Mouse (Mus musculus) stomach, embryonic 15.5 days (tissue): ENCODE measurements around the gene Sass6. TPM values are rescaled to one million over a fixed set of nuclear protein-coding genes. Genes with fewer than 3 reads are reported as not detected.

Experiments used
- ATAC-seq: fragments of 200-750 bp; cut with Nextera tagmentation; 2 replicates; pipeline ENCODE4 v1.8.0; 2017; ENCODE audit warnings: low read depth, moderate number of reproducible peaks, moderate TSS enrichment; ENCODE audit not compliant: insufficient read depth, low FRiP score
- H3K27ac ChIP-seq: fragments of 300-500 bp; sonication (generic); 2 replicates; pipeline ENCODE4 v1.5.1; 2015; ENCODE audit warnings: mild to moderate bottlenecking, inconsistent platforms
- H3K27me3 ChIP-seq: fragments of 300-500 bp; sonication (generic); replicated peaks from 2 replicates; pipeline ENCODE4 v1.6.1; 2015; ENCODE audit warnings: inconsistent platforms
- H3K36me3 ChIP-seq: fragments of 300-500 bp; sonication (generic); 2 replicates; pipeline ENCODE4 v1.6.1; 2015; ENCODE audit warnings: inconsistent platforms
- H3K4me1 ChIP-seq: fragments of 300-500 bp; sonication (generic); 2 replicates; pipeline ENCODE4 v1.6.1; 2015; ENCODE audit warnings: inconsistent platforms
- H3K4me2 ChIP-seq: fragments of 300-500 bp; sonication (generic); 2 replicates; pipeline ENCODE4 v1.6.1; 2015; ENCODE audit warnings: mild to moderate bottlenecking, inconsistent platforms
- H3K4me3 ChIP-seq: fragments of 300-500 bp; sonication (generic); replicated peaks from 2 replicates; pipeline ENCODE4 v1.5.1; 2015; ENCODE audit warnings: inconsistent platforms
- H3K9ac ChIP-seq: fragments of 300-500 bp; sonication (generic); 2 replicates; pipeline ENCODE4 v1.6.1; 2015; ENCODE audit warnings: inconsistent platforms
- H3K9me3 ChIP-seq: fragments of 300-500 bp; sonication (generic); 2 replicates; pipeline ENCODE4 v1.6.1; 2016; ENCODE audit warnings: inconsistent platforms
- WGBS: fragments of 180-500 bp; shearing (Covaris S2); methylation state at CpG from one replicate; pipeline ENCODE4 v1.1.7; 2015; 5-methylcytosine and 5-hydroxymethylcytosine counted together
- polyA plus RNA-seq: library from polyadenylated mRNA; unstranded; fragments of >200 nt; fragmentation: Nextera tagmentation; extraction: Ambion mirVana; gene quantifications from 2 replicates; pipeline ENCODE4 v1.2.1, GENCODE M21; 2015

Gene Sass6
- polyA plus RNA-seq, 1 experiment from 2014 or later, result 20.5 TPM

DNA sequence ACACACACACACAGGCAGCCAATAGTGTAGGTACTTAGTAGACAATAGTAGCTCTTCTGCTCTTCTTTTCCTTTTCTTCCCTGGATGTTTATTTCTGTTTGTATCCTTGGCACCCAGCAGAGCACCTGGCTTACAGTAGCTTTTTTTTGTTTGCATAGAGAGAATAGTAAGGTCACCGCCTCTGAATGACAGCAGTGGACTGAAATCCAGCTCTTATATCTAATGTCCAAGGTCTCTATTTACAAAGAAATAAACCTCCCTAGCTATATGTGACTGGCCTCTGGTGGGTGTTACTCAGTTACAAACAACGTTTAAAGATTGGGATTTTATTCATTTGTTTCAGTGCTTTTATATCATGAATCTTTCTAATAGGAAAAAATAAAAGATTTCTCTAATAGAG is 4.9 kb downstream of the Sass6 start:
- H3K27me3 ChIP-seq, result no peaks in the 10 kb centered on the region
- 69% methylated on average over 2 of the region's 2 CpGs for WGBS
- ATAC-seq, result no peak

DNA sequence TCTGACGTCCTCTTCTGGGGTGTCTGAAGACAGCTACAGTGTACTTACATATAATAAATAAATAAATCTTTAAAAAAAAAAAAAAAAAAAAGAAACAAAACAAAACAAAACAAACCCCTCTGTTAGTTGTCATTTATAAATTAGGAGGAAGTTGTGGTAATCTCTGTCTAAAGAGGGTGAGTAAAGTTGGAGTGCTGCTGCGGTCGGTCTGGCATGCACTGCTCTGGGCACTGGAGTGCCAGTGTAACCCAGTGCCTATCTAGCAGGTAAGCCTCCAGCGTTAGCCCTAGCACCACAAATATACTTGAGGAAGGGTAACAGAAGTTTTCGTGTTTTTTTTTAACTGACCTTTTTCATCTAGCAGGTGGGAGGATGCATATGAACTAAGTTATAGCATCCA is 6.2 kb downstream of the Sass6 start:
- H3K4me3 ChIP-seq, result no peak overlapping the region
- WGBS, result 86% methylated on average over 5 of the region's 5 CpGs
- no peak for ATAC-seq
- H3K27ac ChIP-seq, result no peak overlapping the region
- no peaks in the 10 kb centered on the region for H3K9me3 ChIP-seq
- no peaks in the 10 kb centered on the region for H3K4me1 ChIP-seq
- no peak overlapping the region for H3K9ac ChIP-seq
- no peaks in the 10 kb centered on the region for H3K27me3 ChIP-seq
- H3K36me3 ChIP-seq, result no peaks in the 10 kb centered on the region
- H3K4me2 ChIP-seq, result no peak overlapping the region

More for the DNA sequence above, 4.9 kb downstream of the Sass6 start:
- Histone ChIP-seq H3K9me3 (no peaks in the 10 kb centered on the region), H3K4me1 (no peaks in the 10 kb centered on the region), H3K4me3 (no peak overlapping the region), H3K36me3 (no peaks in the 10 kb centered on the region), H3K27ac (no peak overlapping the region), H3K4me2 (no peak overlapping the region), H3K9ac (no peak overlapping the region)

DNA sequence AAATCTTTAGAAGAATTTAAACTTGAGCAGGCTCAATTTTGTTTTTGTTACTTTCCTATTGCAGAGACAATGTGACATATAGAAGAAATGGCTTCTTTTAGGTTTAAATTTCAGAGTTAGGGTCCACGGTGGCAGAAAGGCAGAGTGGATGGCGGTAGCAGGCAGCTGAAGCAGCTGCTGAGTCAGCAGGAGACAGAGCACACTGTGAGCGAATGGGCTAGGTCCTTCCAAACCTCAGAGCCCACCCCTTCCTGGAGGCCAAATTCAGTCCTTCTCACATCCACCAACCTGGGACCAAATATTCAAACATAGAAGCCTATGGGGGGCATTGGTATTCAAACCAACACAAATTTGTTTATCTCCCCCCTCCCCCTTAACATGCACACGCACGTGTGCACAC is 7.0 kb downstream of the Sass6 start:
- Histone ChIP-seq H3K4me2 (no peak overlapping the region), H3K9me3 (no peaks in the 10 kb centered on the region), H3K36me3 (no peaks in the 10 kb centered on the region), H3K27ac (no peak overlapping the region), H3K27me3 (no peaks in the 10 kb centered on the region), H3K4me3 (no peak overlapping the region), H3K9ac (no peak overlapping the region), H3K4me1 (no peaks in the 10 kb centered on the region)
- whole genome bisulfite sequencing, result 91% methylated on average over 5 of the region's 5 CpGs
- ATAC-seq, result no peak

DNA sequence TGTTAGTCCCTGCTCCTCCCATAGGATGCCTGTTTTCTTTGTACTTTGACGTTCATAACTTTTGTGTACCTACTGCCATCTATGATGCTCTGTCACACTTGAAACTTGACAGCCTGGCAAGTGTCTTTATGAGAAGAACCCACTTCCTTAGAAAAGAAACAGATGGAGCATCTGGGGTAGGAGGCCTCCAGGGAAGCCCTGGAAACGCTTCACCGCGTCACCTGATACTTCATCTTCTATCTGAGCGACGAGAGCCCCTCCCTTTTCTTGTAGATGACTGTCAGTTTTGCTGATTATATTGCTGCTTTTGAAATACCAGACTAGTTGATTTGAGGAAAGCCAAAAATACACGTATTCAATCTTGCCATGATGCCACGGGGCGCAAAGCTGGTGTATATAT is 9.8 kb downstream of the Sass6 start:
- Histone ChIP-seq H3K4me3 (no peak overlapping the region), H3K4me2 (no peak overlapping the region), H3K9me3 (no peaks in the 10 kb centered on the region), H3K4me1 (no peaks in the 10 kb centered on the region), H3K36me3 (no peaks in the 10 kb centered on the region), H3K9ac (no peak overlapping the region), H3K27me3 (no peaks in the 10 kb centered on the region), H3K27ac (no peak overlapping the region)
- ATAC-seq, result no peak
- 79% methylated on average over 9 of the region's 9 CpGs for WGBS

DNA sequence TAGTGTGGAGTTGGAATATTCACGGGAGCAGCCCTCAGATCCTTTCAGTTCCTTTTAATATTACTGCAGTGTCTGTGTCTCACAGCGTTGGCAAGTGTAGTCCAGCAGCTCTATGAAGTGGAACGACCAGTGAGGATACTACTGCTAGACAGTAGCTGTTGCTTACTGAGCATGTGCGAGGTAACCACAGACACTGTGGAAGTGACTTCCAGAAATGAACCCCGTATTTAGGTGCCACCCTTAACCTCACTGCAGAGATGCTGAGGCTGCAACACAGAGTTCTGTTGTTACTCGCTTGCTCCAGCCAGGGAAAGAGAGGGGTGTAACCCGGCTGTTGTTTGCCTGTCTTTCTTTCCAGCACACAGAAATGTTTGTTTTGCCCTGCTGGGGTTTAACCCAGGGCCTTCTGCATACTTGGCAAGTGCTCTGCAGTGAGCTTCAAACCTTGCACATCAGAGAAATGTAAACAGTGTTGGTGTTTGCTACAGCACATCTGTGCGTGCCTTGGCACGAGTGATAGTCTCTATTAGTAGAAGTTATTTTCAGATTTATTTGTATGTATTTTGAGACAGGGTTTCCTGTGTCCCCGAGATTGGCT is 19.6 kb downstream of the Sass6 start, which contains the start of gene Trmt13:
Trmt13 (minus strand) TSS at position 293 of the 598 bp plus-strand sequence.
- Histone ChIP-seq H3K4me3 (no peak within 1 kb of the TSS), H3K9ac (no peak within 1 kb of the TSS), H3K27me3 (no peaks in the 10 kb centered on the region), H3K9me3 (no peaks in the 10 kb centered on the region), H3K36me3 (0 out of 2 replicates have a peak, but pooled peaks cover 13% of the 10 kb centered on the region), H3K4me2 (no peak within 1 kb of the TSS), H3K27ac (no peak within 1 kb of the TSS), H3K4me1 (no peaks in the 10 kb centered on the region)
- ATAC-seq, result peak; percentile 70; the same call in 1 of the 2 replicates
- 56% methylated on average over 10 of the region's 10 CpGs for WGBS

DNA sequence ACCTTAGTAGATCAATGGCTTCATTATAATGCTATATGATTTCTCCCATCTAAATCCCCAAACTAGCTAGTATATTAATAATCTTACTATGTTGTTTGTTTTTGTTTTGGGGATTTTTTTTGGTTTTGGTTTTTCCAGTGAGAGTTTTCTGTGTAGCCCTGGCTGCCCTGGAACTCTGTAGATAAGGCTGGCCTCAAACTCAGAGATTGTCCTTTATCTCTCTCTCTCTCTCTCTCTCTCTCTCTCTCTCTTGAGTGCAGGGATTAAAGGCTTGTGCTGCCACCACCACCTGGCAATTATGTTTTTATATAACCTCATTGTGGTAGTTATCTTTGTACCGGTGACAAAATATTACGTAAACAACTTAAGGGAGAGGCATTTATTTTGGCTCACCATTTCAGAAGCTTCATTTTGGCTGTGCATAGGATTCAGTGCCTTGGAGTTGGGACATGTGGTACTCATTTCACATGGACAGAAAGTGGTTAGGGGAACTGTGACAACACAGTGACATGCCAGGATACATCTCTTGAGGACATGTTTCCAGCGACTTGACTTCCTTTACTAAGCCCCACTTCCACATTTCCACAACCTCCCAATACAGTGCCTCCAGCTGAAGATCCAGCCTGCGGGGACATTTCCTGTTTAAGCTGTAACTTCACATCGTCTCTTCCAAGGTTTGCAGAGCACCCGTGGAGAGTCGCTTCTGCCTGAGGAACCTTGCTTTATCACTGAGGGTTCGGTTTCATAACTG is 20.7 kb downstream of the Sass6 start:
- H3K4me2 ChIP-seq, result no peak overlapping the region
- H3K4me1 ChIP-seq, result no peaks in the 10 kb centered on the region
- peaks cover 13% of the 10 kb centered on the region; the same call in 1 of the 2 replicates for H3K36me3 ChIP-seq
- no peaks in the 10 kb centered on the region for H3K27me3 ChIP-seq
- ATAC-seq, result no peak
- no peaks in the 10 kb centered on the region for H3K9me3 ChIP-seq
- no peak overlapping the region for H3K27ac ChIP-seq
- H3K9ac ChIP-seq, result no peak overlapping the region
- 84% methylated on average over 8 of the region's 8 CpGs for WGBS
- no peak overlapping the region for H3K4me3 ChIP-seq

DNA sequence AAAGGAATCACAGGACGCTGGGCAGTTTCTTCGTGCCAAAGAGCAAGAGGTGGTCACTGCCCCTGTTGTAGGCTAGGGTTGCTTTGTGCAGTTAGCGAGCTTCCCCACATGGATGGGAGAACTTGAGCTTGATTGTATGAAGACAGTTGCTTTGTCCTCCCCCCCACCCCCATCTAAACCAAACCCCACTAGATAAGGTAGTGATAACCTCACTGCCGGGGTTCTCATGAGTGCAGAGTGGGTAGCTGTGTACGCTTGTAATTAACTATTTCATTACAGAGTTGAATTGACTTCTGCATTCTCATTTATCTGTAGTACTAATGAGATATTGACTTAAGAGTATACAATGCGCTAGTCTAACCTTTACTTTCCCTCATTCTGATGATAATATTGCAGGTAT is 24.1 kb downstream of the Sass6 start:
- H3K9ac ChIP-seq, result no peak overlapping the region
- ATAC-seq, result no peak
- H3K4me2 ChIP-seq, result no peak overlapping the region
- no peak overlapping the region for H3K4me3 ChIP-seq
- WGBS, result 61% methylated on average over 6 of the region's 6 CpGs
- no peaks in the 10 kb centered on the region for H3K4me1 ChIP-seq
- H3K9me3 ChIP-seq, result no peaks in the 10 kb centered on the region
- no peaks in the 10 kb centered on the region for H3K27me3 ChIP-seq
- peaks cover 26% of the 10 kb centered on the region; the same call in 1 of the 2 replicates for H3K36me3 ChIP-seq
- no peak overlapping the region for H3K27ac ChIP-seq

DNA sequence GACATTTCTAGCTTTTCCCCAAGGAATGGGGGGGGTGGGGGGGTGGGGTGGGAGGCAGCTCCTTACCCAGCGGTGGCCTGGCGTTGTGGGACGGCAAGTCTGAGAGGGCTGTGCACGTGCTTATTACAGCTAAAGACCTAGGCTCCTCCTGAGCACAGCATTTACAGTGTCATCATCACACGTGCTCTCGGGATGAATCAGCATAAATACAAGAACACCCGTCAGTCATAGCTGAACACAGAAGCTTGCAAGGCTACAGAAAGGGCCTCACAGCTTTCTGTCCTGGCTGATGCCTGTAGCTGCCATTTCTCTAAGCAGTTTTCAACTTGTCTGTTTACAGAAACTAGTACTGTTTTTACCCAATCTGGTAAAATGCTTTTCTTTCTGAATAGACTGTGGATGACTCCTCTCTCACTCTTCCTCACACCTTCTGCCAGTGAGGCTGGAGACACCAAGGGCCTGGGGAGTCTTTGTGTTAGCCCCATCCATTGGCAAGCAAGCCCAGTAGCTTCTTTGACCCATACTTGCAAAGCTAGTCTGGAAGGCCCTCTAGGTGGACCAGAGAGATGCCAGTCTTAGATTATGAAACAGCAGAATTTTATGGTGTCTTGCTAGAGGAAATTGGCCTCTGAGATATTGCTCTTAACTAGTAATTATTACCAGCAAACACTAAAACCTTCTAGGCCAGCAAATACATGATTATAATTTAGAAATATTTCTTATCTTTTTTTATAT is 26.0 kb downstream of the Sass6 start:
- H3K4me1 ChIP-seq, result no peaks in the 10 kb centered on the region
- H3K4me2 ChIP-seq, result no peak overlapping the region
- 89% methylated on average over 7 of the region's 7 CpGs for WGBS
- H3K4me3 ChIP-seq, result no peak overlapping the region
- no peak overlapping the region for H3K27ac ChIP-seq
- H3K27me3 ChIP-seq, result no peaks in the 10 kb centered on the region
- peaks cover 22% of the 10 kb centered on the region; the same call in 1 of the 2 replicates for H3K36me3 ChIP-seq
- no peaks in the 10 kb centered on the region for H3K9me3 ChIP-seq
- H3K9ac ChIP-seq, result no peak overlapping the region
- ATAC-seq, result no peak

DNA sequence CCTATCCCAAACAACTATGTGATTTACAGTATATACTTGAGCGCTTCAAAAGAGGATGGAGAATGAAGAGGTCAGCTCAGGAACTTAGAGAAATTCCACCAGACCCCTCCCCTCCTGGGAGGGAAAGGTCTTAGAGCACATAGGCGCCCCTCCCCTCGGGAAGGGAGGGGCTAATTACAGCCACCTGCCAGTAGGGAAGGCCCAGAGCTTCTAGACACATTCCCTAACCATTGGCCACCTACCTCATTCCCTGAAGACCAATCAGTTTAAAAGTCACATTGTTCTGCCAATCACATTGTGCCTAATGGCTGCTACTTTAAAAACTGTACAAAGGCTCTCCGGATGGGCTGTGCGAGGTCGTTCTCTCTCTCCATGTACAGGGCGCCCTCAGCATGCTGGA is 27.9 kb downstream of the Sass6 start:
- no peak overlapping the region for H3K4me3 ChIP-seq
- H3K4me2 ChIP-seq, result no peak overlapping the region
- no peaks in the 10 kb centered on the region for H3K27me3 ChIP-seq
- WGBS, result 93% methylated on average over 7 of the region's 7 CpGs
- H3K27ac ChIP-seq, result no peak overlapping the region
- H3K9me3 ChIP-seq, result no peaks in the 10 kb centered on the region
- no peaks in the 10 kb centered on the region for H3K4me1 ChIP-seq
- peaks cover 22% of the 10 kb centered on the region; the same call in 1 of the 2 replicates for H3K36me3 ChIP-seq
- no peak for ATAC-seq
- no peak overlapping the region for H3K9ac ChIP-seq

DNA sequence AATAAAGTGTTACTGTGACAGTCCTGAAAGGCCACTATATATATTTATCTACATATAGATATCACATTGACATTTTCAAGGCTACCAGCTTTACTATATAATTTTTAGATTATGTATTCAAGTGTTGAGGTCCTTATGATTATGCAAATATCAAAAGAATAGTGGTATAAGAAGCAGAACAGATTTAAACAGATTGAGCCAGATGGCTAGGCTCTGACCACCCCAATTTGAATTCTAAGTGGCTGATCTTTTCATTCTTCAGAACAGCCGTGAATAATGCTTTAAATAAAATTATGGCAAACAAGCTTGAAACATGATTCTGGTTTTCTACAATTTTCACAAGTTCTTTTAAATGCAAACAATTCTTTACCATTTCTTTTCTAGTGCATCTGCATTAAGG is 36.7 kb downstream of the Sass6 start:
- no peak for ATAC-seq
- no peak overlapping the region for H3K27ac ChIP-seq

DNA sequence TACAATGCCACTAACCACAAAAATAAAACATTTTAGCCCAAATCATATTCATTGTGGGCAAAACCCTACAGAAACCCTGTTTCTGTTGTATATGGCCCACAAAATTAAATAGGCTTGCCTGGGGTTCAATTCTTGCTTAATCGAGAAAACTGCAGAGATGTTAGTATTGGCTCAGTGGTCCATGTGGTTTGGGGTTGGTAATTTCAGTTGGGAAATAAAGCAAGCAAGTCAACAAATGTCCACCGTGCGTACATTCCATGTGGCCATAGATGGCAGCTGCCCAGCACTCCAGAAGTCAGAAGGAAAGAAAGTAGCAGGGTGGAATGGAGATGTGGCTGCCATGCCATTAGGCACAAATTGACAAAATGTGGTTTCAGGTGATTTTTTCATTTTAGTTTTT is 38.2 kb downstream of the Sass6 start:
- Histone ChIP-seq H3K4me1 (no peaks in the 10 kb centered on the region), H3K4me2 (no peak overlapping the region), H3K9me3 (no peaks in the 10 kb centered on the region), H3K27me3 (no peaks in the 10 kb centered on the region), H3K4me3 (no peak overlapping the region), H3K36me3 (peaks cover 41% of the 10 kb centered on the region), H3K27ac (no peak overlapping the region), H3K9ac (no peak overlapping the region)
- WGBS, result 93% methylated on average over 3 of the region's 3 CpGs
- no peak for ATAC-seq

More for the DNA sequence above, 36.7 kb downstream of the Sass6 start:
- 68% methylated on average over 1 of the region's 1 CpGs for WGBS
- H3K4me2 ChIP-seq, result no peak overlapping the region
- H3K4me1 ChIP-seq, result no peaks in the 10 kb centered on the region
- no peak overlapping the region for H3K4me3 ChIP-seq
- H3K27me3 ChIP-seq, result no peaks in the 10 kb centered on the region
- H3K9ac ChIP-seq, result no peak overlapping the region
- H3K36me3 ChIP-seq, result peaks cover 37% of the 10 kb centered on the region
- H3K9me3 ChIP-seq, result no peaks in the 10 kb centered on the region

DNA sequence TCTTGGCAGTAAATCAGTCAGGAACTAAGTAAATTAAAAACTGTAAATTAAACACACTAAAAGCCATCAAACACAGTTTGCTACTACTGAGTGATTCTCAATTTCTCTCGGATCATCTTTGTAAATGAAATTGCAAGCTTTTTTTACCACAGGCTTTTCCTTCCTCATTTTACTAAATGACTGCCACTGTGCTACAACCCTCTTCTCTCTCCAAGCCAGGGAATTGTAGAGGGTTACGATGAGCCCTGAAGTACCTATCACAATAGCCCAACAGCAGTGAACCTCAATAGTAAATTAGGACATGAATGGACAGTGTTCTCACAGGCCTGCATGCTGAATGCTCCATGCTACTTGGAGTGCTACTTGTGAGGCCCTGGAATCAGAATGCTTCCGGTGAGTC is 39.3 kb downstream of the Sass6 start:
- H3K27me3 ChIP-seq, result no peaks in the 10 kb centered on the region
- H3K9me3 ChIP-seq, result no peaks in the 10 kb centered on the region
- no peak overlapping the region for H3K4me3 ChIP-seq
- H3K4me1 ChIP-seq, result no peaks in the 10 kb centered on the region
- H3K9ac ChIP-seq, result no peak overlapping the region
- H3K27ac ChIP-seq, result no peak overlapping the region
- ATAC-seq, result no peak
- no peak overlapping the region for H3K4me2 ChIP-seq
- H3K36me3 ChIP-seq, result peaks cover 41% of the 10 kb centered on the region
- WGBS, result 93% methylated on average over 3 of the region's 3 CpGs
